Mouse (Mus musculus): ENCODE measurements around the gene Mms19.
"Not testable (repeated sequence)": the region's sequence is repeated elsewhere in the genome, so short reads cannot be mapped to it uniquely, and the experiment has no call there.

Gene Mms19

GRCm38 (mm10) chr19:41933179-41934086, 47.5 kb downstream of the Mms19 start, which contains the start of the genes Exosc1 and Zdhhc16:
TSS of gene Exosc1 (minus strand) at chr19:41933423.
TSS of gene Zdhhc16 (plus strand) at chr19:41933480.
- peak; percentile 99 for DNase-seq (ENCODE audit: low spot score in 2 of 2)

DNA sequence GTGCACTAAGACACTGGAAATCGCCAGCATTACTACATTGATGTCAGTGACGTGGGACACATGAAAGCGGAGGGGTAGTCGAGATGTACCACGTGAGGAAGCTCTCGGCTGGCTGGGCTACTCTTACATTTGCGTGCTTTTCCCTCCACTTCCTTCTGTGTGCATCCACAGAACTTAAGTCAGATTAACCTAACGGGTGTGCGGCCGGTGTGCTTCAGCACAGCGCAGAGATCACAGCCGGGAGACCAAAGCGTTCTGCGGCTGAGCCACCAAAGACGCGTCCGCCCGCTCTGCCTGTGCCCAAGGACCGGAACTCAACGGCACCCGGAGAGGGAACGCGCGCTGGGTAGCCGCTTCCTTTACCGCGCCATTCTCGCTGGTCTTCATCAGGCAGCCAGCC, 48.3 kb downstream of the Mms19 start:
- DNase-seq (ENCODE audit: low spot score in 2 of 2): no peak

DNA sequence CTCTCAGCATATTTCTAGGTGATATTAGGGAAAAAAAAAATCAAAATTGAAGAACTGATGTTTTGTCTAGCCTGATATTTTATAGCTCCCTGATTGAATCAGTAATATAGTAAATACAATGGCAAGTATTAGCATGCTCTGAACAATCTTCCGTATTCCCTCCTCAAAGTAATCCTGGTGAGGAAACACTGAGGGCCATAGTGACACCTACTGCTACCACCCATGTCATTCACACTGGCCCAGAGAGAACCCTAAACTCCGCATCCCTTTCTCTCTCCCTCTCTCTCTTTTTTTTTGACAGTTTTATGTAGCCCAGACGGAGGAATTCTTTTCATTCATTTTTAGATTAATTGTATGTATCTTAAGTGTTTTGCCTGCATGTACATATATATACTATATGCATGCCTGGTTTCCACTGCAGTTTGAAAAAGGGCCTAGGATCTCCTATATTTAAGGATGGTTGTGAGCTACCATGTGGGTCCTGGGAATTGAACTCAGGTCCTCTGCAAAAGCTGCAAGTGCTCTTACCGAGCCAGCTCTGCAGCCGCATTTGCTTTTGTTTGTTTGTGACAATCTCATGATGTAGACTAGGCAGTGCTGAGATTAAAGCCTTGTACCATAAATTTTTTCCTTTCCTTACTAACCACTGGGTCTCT, 60.4 kb downstream of the Mms19 start:
- DNase-seq (ENCODE audit: low spot score in 2 of 2): no peak

GRCm38 (mm10) chr19:41919471-41919870, 61.5 kb downstream of the Mms19 start:
- DNase-seq (ENCODE audit: low spot score in 2 of 2): no peak

DNA sequence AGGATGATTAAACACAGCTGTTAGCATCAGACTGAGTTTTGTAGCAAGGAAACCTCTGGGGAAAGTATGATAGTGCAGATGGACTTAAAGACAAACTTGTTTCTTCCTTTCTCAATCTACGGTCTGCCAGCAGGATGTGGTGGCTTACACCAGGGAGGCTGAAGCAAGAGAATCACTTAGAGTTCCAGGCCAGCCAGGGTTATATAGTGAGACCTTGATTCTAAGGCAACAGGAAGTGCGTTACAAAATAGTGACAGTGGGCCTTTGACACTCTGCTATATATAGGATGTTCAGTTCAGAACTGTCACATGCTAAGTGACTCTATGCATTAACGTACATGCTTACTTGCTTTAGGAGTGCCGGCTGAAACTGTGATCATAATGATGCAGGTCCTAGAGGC, 64.1 kb downstream of the Mms19 start:
- no peak for DNase-seq (ENCODE audit: low spot score in 2 of 2)

DNA sequence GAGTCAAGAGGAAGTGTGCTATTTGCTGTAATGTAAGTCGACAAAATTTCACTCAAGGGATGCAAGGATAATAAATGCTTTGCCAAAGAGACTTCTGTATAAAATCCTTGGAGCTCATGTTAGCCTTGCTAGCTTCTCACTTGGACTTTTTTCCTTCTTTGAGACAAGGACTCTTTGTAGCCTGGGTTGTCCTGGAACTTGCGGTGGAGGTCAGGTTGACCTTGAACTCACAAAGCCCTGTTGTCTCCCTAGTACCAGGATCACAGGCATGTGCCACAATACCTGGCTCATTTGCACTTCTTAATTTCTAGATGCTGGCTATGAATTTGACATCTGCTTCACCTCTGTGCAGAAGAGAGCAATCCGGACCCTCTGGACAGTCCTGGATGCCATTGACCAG, 65.7 kb downstream of the Mms19 start:
- no peak for DNase-seq (ENCODE audit: low spot score in 2 of 2)

DNA sequence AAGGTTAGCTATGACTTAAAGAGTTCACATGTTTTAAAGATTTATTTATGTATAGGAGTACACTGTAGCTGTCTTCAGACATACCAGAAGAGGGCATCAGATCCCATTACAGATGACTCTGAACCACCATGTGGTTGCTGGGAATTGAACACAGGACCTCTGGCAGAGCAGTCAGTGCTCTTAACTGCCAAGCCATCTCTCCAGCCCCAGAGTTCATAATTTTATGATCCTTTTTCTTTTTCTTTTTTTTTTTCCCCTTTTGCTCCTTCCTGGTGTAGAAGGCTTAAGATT, 66.4 kb downstream of the Mms19 start:
- DNase-seq (ENCODE audit: low spot score in 2 of 2): not testable (repeated sequence)

DNA sequence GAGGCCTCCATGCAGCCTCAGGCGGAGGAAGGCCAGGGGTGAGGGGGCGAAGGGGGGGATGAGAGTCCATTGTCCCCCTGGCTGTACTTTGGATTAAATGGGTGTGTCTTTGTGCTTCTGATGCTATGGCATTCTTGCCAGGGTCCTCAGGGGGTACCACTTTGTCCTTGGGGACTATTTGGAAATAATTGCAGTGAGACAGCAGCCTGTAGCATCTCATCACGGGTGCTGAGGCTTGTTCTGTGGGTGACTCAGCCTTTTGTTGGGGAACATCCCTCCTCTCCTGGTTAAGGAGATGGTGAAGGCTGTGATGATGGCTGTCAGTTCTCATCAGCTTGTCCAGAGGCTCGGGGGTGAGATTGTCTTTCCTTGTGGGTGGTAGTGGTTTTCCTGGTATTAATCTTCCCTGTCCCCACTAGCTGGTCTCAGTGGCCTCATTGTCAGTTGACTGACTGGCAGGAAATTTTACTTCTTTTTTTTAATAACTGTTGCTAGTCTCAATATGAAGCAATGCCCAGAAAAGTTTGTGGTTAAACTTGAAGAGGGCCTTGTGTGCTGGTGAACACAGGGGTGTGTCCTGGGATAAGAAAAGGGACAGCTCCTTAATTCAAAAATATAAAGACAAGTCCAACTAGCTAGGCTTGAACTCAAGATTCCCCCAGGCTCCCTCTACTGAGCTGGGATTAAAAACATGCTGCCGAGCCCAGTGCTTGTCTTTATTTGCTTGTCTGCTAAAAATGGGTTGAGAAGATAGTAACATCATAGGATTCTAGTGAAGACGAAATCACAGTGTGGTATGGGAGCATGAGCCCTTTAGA, 67.0 kb downstream of the Mms19 start:
- DNase-seq (ENCODE audit: low spot score in 2 of 2): no peak

DNA sequence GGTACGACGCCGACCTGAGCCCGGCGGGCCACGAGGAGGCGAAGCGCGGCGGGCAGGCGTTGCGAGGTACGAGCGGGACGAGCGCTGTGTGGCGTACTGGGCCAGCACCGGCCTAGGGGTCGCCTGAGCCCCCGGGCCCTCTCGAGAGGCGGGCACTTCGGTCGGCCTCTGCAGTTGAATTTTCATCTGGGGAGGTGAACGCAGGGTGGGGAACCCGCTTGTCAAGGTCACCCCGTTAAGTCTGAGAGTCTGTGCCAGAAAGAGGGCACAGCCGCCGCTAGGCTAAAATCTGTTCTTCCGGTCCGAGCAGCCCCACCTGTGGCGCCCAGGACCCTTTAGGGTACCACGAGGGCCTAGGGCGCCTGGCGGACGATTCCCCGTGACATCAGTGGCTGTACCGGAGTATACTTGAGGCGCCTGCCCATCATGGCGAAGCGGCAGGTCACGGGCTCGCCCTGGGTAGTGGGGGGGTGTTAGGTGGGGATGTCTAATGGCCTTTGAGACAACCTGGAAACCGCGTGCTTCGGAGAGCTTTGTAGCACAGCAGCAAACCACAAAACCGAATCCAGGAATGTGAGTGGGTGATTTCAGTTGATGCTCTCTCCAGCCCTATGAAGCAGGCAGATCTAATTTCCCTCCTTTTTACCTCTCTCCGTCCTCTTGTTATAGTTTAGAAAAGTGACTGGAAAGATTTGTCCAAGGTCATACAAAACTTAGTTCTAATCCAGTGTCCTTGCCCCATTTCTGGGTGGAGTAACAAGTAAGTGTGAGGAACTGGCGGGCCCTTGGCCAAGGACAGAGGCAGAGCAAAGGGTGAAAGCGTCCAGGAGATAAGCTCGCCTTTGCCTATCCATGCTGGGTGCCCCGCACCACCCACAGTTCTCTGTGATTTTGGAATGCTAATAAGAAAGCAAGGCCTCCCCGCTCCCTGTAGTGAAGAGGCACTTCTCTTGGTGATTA, 68.6 kb downstream of the Mms19 start:
- peak in 1 of 2 experiments; percentile 39 for DNase-seq (ENCODE audit: low spot score in 2 of 2)

GRCm38 (mm10) chr19:41911178-41912073, 69.5 kb downstream of the Mms19 start, which contains the start of gene Pgam1:
TSS of gene Pgam1 (plus strand) at chr19:41911923.
- peak; percentile 93 to 95 for DNase-seq (ENCODE audit: low spot score in 2 of 2)

DNA sequence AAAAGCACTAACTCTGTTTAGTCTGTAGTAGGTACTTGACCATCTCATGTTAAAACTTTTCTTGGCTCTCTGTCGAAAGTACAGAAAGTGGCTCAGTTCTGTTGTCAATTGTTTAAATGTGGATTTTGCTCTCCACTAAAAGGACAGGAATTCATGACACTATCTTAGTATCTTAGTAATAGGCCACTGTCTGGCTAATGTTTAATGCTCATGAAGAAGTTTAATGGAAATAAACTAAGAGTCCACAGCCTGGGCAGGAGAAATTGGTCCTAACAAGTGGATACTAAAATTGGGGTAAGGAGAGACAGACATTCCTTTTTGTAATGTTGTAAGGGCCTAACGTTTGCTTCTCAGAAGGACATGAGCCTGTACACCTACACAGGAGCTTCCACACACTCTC, 70.6 kb downstream of the Mms19 start:
- DNase-seq (ENCODE audit: low spot score in 2 of 2): no peak

DNA sequence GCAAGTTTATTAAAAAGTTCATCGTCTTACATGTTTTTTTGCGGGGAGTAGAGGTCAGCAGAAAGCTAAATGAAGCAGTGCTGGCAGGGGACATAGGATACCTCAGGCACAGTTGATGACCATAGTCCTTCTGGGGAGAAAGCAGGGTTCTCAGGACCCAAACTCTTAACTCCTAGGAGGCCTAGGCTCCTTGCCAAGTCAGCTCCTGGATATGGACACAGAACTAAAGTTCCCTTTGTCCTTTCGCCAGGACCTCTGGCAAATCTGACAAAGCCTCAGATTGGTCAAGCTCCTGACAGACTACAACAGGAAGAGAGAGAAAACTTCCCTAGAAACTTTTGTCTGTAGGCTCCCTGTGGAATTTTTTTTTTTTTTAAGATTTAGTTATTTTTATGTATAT, 72.2 kb downstream of the Mms19 start:
- no peak for DNase-seq (ENCODE audit: low spot score in 2 of 2)

GRCm38 (mm10) chr19:41907079-41907760, 73.7 kb downstream of the Mms19 start:
- no peak for DNase-seq (ENCODE audit: low spot score in 2 of 2)

GRCm38 (mm10) chr19:41906311-41907078, 74.5 kb downstream of the Mms19 start:
- no peak for DNase-seq (ENCODE audit: low spot score in 2 of 2)

- DNase-seq (ENCODE audit: low spot score in 2 of 2): no peak
These were observed 75.7 kb downstream of the Mms19 start for GRCm38 (mm10) chr19:41905246-41905645.

DNA sequence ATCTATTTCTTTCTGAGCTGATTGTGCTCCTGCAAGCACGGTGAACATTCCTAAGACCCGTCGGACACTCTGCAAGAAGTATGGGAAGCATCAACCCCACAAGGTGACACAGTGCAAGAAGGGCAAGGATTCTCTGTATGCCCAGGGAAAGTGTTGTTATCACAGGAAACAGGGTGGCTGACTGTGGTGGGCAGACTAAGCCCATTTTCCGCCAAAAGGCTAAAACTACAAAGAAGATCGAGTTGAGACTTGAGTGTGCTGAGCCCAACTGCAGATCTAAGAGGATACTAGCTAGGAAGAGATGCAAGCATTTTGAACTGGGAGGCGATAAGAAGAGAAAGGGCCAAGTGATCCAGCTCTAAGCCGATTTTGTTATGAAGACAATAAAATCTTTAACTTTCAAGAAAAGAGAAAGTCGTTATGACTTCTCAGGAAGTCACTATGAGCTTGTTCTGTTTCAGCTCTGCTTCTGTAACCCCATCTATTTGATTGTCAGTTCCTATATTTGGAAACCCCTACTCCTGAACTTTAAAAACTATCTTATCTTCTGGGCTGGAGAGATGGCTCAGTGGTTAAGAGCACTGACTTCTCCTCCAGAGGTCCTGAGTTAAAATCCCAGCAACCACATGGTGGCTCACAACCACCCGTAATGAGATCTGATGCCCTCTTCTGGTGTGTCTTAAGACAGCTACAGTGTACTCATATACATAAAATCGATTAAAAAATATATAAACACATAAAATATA, 77.9 kb downstream of the Mms19 start:
- no peak for DNase-seq (ENCODE audit: low spot score in 2 of 2)

GRCm38 (mm10) chr19:41901696-41902095, 79.3 kb downstream of the Mms19 start:
- no peak for DNase-seq (ENCODE audit: low spot score in 2 of 2)

All from right cerebral cortex, postnatal 36 days (tissue).